Mouse (Mus musculus) cerebellum, adult 8-10 months (tissue): ENCODE measurements at regions not wholly inside any gene's neighbourhood (a gene's known extent, or its start where the extent isn't known, plus 50 kb on each side); places are given as distances from the start of the nearest gene placed in this dataset.
A peak's percentile ranks its signal among the peaks of the same experiment; 100 is the strongest.

Source experiments
- DNase-seq: peaks from one replicate; pipeline ENCODE4 v3.0.0; 2022

- DNase-seq = no peak
Measured at GRCm38 (mm10) chr10:71485063-71485762, 137.7 kb downstream of the Ipmk start.

- DNase-seq = no peak
Measured at GRCm38 (mm10) chr10:71489791-71490190, 142.2 kb downstream of the Ipmk start.

- no peak for DNase-seq
Measured at GRCm38 (mm10) chr10:71502096-71502495, 154.5 kb downstream of the Ipmk start.

- DNase-seq = no peak
Measured at GRCm38 (mm10) chr10:71504219-71504618, 156.7 kb downstream of the Ipmk start.

GRCm38 (mm10) chr10:71525290-71525689, 177.7 kb downstream of the Ipmk start:
- no peak for DNase-seq

- no peak for DNase-seq
Measured at GRCm38 (mm10) chr10:71533759-71534158, 186.2 kb downstream of the Ipmk start.

GRCm38 (mm10) chr10:71545489-71545888, 197.9 kb downstream of the Ipmk start:
- DNase-seq = no peak

- no peak for DNase-seq
Measured at GRCm38 (mm10) chr10:71546507-71546906, 198.9 kb downstream of the Ipmk start.

- no peak for DNase-seq
Measured at GRCm38 (mm10) chr10:71583716-71584115, 236.2 kb downstream of the Ipmk start.

- no peak for DNase-seq
Measured at GRCm38 (mm10) chr10:71598515-71598914, 251.0 kb downstream of the Ipmk start.

- no peak for DNase-seq
Measured at GRCm38 (mm10) chr10:71613736-71614135, 266.2 kb downstream of the Ipmk start.

- no peak for DNase-seq
Measured at GRCm38 (mm10) chr10:71617156-71617555, 269.6 kb downstream of the Ipmk start.

GRCm38 (mm10) chr10:71646071-71646470, 298.5 kb downstream of the Ipmk start:
- no peak for DNase-seq

- no peak for DNase-seq
Measured at GRCm38 (mm10) chr10:71657525-71657924, 310.0 kb downstream of the Ipmk start.

GRCm38 (mm10) chr10:71663545-71663944, 316.0 kb downstream of the Ipmk start:
- DNase-seq = no peak

GRCm38 (mm10) chr10:71667160-71667571, 319.6 kb downstream of the Ipmk start:
- DNase-seq = no peak

- DNase-seq = no peak
Measured at GRCm38 (mm10) chr10:71679240-71679639, 331.7 kb downstream of the Ipmk start.

- DNase-seq = no peak
Measured at GRCm38 (mm10) chr10:71713456-71713855, 365.9 kb downstream of the Ipmk start.

GRCm38 (mm10) chr10:71727746-71728145, 380.2 kb downstream of the Ipmk start:
- DNase-seq = no peak

GRCm38 (mm10) chr10:71733821-71734220, 386.3 kb downstream of the Ipmk start:
- DNase-seq = peak; percentile 7

GRCm38 (mm10) chr10:71734481-71734880, 386.9 kb downstream of the Ipmk start:
- no peak for DNase-seq

- DNase-seq = no peak
Measured at GRCm38 (mm10) chr10:71738280-71738679, 390.7 kb downstream of the Ipmk start.

GRCm38 (mm10) chr10:71748557-71749493, 401.3 kb downstream of the Ipmk start:
- no peak for DNase-seq

GRCm38 (mm10) chr10:71753255-71753654, 405.7 kb downstream of the Ipmk start:
- DNase-seq = no peak
